Mouse (Mus musculus) olfactory bulb, adult 2 months (tissue): ENCODE results near the gene Lifr. TPM values are rescaled to one million over a fixed set of nuclear protein-coding genes. Genes with fewer than 3 reads are reported as not detected.

ENCODE experiments used
- H3K27ac ChIP-seq: fragments of 200-500 bp; 2 replicates; pipeline ENCODE4 v1.5.1; 2012; ENCODE audit warnings: low read depth, low read length; ENCODE audit not compliant: insufficient read depth
- H3K4me1 ChIP-seq: fragments of 200-500 bp; 2 replicates; pipeline ENCODE4 v1.6.1; 2012; ENCODE audit warnings: low read length; ENCODE audit not compliant: control insufficient read depth, insufficient read depth
- H3K4me3 ChIP-seq: fragments of 200-500 bp; 2 replicates; pipeline ENCODE4 v1.5.1; 2012; ENCODE audit warnings: mild to moderate bottlenecking, low read depth, low read length, moderate library complexity; ENCODE audit not compliant: insufficient read depth
- CTCF ChIP-seq: fragments of 200-500 bp; IDR thresholded peaks from 2 replicates; pipeline ENCODE4 v1.5.1; 2012; ENCODE audit warnings: low read depth, mild to moderate bottlenecking, low read length, moderate library complexity; ENCODE audit not compliant: insufficient read depth
- POLR2A ChIP-seq: fragments of 200-500 bp; IDR thresholded peaks from 2 replicates; pipeline ENCODE4 v1.6.1; 2012; ENCODE audit warnings: mild to moderate bottlenecking, low read depth, low read length, moderate library complexity; ENCODE audit not compliant: insufficient read depth
- WGBS: fragments of 180-500 bp; shearing (Covaris S2); methylation state at CpG from one replicate; pipeline ENCODE4 v1.1.7; 2018; 5-methylcytosine and 5-hydroxymethylcytosine counted together
- polyA plus RNA-seq: library from polyadenylated mRNA; stranded (reverse); fragments of >200 nt; gene quantifications from 2 replicates; pipeline ENCODE4 v1.2.4, GENCODE M21; 2012; ENCODE audit warnings: low replicate concordance; ENCODE audit not compliant: missing spikeins, insufficient read depth, insufficient read length

The Lifr gene
- polyA plus RNA-seq, 1 experiment, result not detected

GRCm38 (mm10) chr15:7130691-7131225, 40.3 kb downstream of the Lifr start:
- TF ChIP-seq POLR2A (no peak), CTCF (no peak)
- WGBS, result 53% methylated on average over 7 of the region's 7 CpGs
- peaks cover 7% of the 10 kb centered on the region; the same call in 1 of the 2 replicates for H3K4me1 ChIP-seq
- no peak overlapping the region; the same call in 1 of the 2 replicates for H3K4me3 ChIP-seq
- H3K27ac ChIP-seq, result no peak overlapping the region

- Histone ChIP-seq H3K4me1 (peaks cover 10% of the 10 kb centered on the region; the same call in 1 of the 2 replicates), H3K4me3 (no peak overlapping the region), H3K27ac (no peak overlapping the region)
- WGBS, result 64% methylated on average over 13 of the region's 13 CpGs
- TF ChIP-seq CTCF (no peak), POLR2A (no peak)
Observed at GRCm38 (mm10) chr15:7132741-7133140, 42.3 kb downstream of the Lifr start.

DNA sequence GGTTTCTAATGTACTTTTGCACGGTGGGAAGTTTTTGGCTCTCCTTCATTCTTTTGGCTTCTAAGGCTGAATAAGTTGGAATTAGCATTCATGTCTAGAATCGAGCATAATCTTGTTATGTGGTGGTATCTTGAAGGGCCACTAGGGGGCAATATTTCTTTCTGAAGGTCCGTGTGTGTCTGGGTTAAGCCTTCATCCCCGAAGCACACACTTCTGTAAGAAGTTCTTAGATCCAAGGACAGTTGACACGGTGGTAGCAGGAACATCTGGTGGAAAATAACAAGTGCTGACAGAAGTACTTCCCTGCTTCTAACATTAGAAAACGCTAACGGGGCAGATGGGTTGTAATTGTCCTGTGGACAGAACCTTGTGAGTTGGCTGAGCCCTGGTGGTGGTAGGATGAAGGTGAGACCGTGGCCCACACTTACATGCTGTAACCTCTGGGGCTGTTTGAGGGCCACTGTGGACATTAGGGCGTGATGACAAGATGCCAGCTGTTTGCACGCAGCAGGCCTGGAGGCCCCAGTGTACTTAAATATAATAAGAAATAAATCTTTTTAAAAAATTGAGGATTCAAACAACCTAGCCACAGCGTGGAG, 44.1 kb downstream of the Lifr start:
- H3K27ac ChIP-seq, result no peak overlapping the region
- no peak for TF ChIP-seq CTCF
- peaks cover 13% of the 10 kb centered on the region; the same call in 1 of the 2 replicates for H3K4me1 ChIP-seq
- H3K4me3 ChIP-seq, result no peak overlapping the region
- WGBS, result 56% methylated on average over 11 of the region's 11 CpGs

GRCm38 (mm10) chr15:7135982-7136562, 45.7 kb downstream of the Lifr start:
- no peak overlapping the region for H3K4me3 ChIP-seq
- WGBS, result 86% methylated on average over 6 of the region's 6 CpGs
- no peak overlapping the region for H3K27ac ChIP-seq
- TF ChIP-seq POLR2A (no peak), CTCF (no peak)
- peaks cover 14% of the 10 kb centered on the region for H3K4me1 ChIP-seq

- no peak for TF ChIP-seq POLR2A
- TF ChIP-seq CTCF, result no peak
- 87% methylated on average over 10 of the region's 10 CpGs for WGBS
Observed at GRCm38 (mm10) chr15:7136912-7137311, 46.5 kb downstream of the Lifr start.

DNA sequence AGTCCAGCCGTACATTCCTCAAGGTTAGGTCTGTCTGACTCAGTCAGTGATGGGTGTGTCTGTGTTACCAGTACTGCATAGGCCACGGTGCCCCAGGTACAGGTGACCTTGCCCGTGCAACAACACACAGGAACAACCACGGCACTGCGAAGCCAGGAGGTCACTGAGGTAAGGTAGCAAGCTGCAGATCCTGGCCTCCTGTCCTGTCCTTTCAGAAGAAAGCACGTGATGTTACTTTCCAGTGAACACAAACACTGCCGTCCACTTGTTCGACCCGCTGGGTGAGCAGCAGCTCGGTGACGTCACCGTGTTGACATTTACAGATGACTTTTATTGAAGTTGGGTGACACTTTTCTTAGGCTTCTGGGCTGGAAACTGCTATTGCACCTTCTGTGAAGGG, 47.2 kb downstream of the Lifr start:
- Histone ChIP-seq H3K4me3 (no peak overlapping the region), H3K4me1 (peaks cover 18% of the 10 kb centered on the region), H3K27ac (no peak overlapping the region)
- no peak for TF ChIP-seq CTCF
- TF ChIP-seq POLR2A, result no peak
- 92% methylated on average over 12 of the region's 12 CpGs for WGBS

More at GRCm38 (mm10) chr15:7136912-7137311, 46.5 kb downstream of the Lifr start:
- Histone ChIP-seq H3K27ac (no peak overlapping the region), H3K4me3 (no peak overlapping the region), H3K4me1 (peaks cover 19% of the 10 kb centered on the region)

DNA sequence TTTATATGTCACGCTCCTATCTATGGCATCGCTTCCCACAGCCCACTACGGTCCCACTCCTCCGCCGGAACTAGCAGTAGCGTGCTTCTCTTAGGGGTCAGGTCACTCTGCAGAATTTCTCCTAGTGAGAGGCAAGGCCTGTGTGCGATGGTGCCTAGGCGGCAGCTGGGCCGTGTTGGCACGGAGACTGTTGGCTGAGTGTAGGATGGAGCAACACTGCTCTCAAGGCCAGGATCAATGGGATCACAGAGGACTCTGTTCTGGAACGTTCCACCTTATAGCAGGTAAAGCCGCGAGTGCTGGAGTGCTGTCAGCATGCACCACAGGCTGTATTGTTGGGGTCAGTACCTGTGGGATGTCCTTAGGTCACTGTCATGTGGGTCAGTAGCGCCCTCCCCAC, 48.1 kb downstream of the Lifr start:
- no peak overlapping the region for H3K27ac ChIP-seq
- TF ChIP-seq CTCF (no peak), POLR2A (no peak)
- peaks cover 14% of the 10 kb centered on the region for H3K4me1 ChIP-seq
- 90% methylated on average over 14 of the region's 14 CpGs for WGBS
- no peak overlapping the region for H3K4me3 ChIP-seq

GRCm38 (mm10) chr15:7140322-7140721, 49.9 kb downstream of the Lifr start:
- 86% methylated on average over 7 of the region's 7 CpGs for WGBS
- H3K27ac ChIP-seq, result no peak overlapping the region
- TF ChIP-seq CTCF (no peak), POLR2A (no peak)
- no peak overlapping the region for H3K4me3 ChIP-seq
- peaks cover 25% of the 10 kb centered on the region for H3K4me1 ChIP-seq

- Histone ChIP-seq H3K4me1 (peaks cover 28% of the 10 kb centered on the region), H3K27ac (no peak overlapping the region), H3K4me3 (no peak overlapping the region)
- WGBS, result 67% methylated on average over 13 of the region's 13 CpGs
- TF ChIP-seq CTCF (no peak), POLR2A (no peak)
Observed at GRCm38 (mm10) chr15:7141246-7141645, 50.8 kb downstream of the Lifr start.

DNA sequence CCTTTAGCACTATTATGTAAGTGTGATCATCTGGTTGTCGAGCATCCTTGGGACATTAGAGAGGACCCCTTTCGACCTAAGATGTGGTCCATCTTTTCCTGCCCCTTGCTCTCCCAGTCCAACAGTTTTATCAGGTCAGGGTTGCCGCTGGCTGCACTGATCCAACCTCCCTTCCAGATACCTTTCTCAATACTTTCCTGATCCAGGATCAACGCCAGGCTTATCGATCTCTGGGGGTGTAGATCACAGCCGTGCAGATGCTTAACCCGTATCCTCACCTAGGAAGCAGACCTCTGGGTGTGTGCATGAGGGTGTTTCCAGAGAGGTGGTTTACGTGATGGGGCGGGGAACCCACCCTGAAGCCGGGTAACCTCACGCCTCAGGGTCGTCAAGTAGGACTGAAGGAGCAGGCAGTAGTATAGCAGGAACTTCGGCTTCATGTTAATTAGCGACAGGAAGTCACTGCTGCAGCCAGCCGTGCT, 53.3 kb downstream of the Lifr start:
- 84% methylated on average over 15 of the region's 15 CpGs for WGBS
- TF ChIP-seq POLR2A (no peak), CTCF (no peak)
- Histone ChIP-seq H3K4me3 (no peak overlapping the region), H3K4me1 (peaks cover 22% of the 10 kb centered on the region), H3K27ac (no peak overlapping the region)
